Mouse (Mus musculus) fibroblast of lung, adult 2 months (primary cell): Measurements from ENCODE around the gene Ppp1r15b.

Experiments used
- DNase-seq: peaks from one replicate; pipeline ENCODE4 v3.0.0-alpha.2; 2011; ENCODE audit warnings: low read depth

Ppp1r15b gene

GRCm38 (mm10) chr1:133121246-133121645 is 9.7 kb upstream of the Ppp1r15b start:
- no peak for DNase-seq

- DNase-seq = no peak
Measured at GRCm38 (mm10) chr1:133124137-133124536, 6.8 kb upstream of the Ppp1r15b start.

GRCm38 (mm10) chr1:133125640-133126364 is 5.1 kb upstream of the Ppp1r15b start:
- no peak for DNase-seq

- no peak for DNase-seq
Measured at GRCm38 (mm10) chr1:133126365-133126740, 4.6 kb upstream of the Ppp1r15b start.

- DNase-seq = no peak
Measured at GRCm38 (mm10) chr1:133127328-133127727, 3.6 kb upstream of the Ppp1r15b start.

- DNase-seq = no peak
Measured at GRCm38 (mm10) chr1:133129471-133130221, 1.3 kb upstream of the Ppp1r15b start.

GRCm38 (mm10) chr1:133131561-133131905 is 590 bp downstream of the Ppp1r15b start:
- DNase-seq = no peak

- DNase-seq = no peak
Measured at GRCm38 (mm10) chr1:133131936-133132335, 993 bp downstream of the Ppp1r15b start.

- no peak for DNase-seq
Measured at GRCm38 (mm10) chr1:133132388-133133326, 1.7 kb downstream of the Ppp1r15b start.

GRCm38 (mm10) chr1:133133425-133133824 is 2.5 kb downstream of the Ppp1r15b start:
- DNase-seq = no peak

- DNase-seq = no peak
Measured at GRCm38 (mm10) chr1:133134071-133134470, 3.1 kb downstream of the Ppp1r15b start.

GRCm38 (mm10) chr1:133134881-133135280 is 3.9 kb downstream of the Ppp1r15b start:
- no peak for DNase-seq

GRCm38 (mm10) chr1:133135808-133136207 is 4.9 kb downstream of the Ppp1r15b start:
- no peak for DNase-seq

- DNase-seq = no peak
Measured at GRCm38 (mm10) chr1:133138401-133138800, 7.5 kb downstream of the Ppp1r15b start.

GRCm38 (mm10) chr1:133146014-133147009 is 15.4 kb downstream of the Ppp1r15b start:
- no peak for DNase-seq

- no peak for DNase-seq
Measured at GRCm38 (mm10) chr1:133147324-133147723, 16.4 kb downstream of the Ppp1r15b start.

GRCm38 (mm10) chr1:133148122-133148521 is 17.2 kb downstream of the Ppp1r15b start:
- no peak for DNase-seq

- DNase-seq = no peak
Measured at GRCm38 (mm10) chr1:133150556-133150955, 19.6 kb downstream of the Ppp1r15b start.

- no peak for DNase-seq
Measured at GRCm38 (mm10) chr1:133152213-133152612, 21.3 kb downstream of the Ppp1r15b start.

- no peak for DNase-seq
Measured at GRCm38 (mm10) chr1:133155270-133155669, 24.3 kb downstream of the Ppp1r15b start.

- no peak for DNase-seq
Measured at GRCm38 (mm10) chr1:133159128-133159564, 28.2 kb downstream of the Ppp1r15b start.
